Mouse (Mus musculus): ENCODE measurements around the gene Zbtb6.

GRCm38 (mm10) chr2:37466266-37466665 lies 23.3 kb upstream of the Zbtb6 start:
- TF ChIP-seq CTCF (IDR thresholded peaks at IDR 0.05; ENCODE audit: low read depth, low read length) (no peak), POLR2A (IDR thresholded peaks at IDR 0.05; ENCODE audit: extremely low read depth, insufficient read depth, low read length) (no peak)

Measured in liver, adult 2 months (tissue).